ENCODE assay signal across 22 mouse cellular contexts in the genomic region with DNA sequence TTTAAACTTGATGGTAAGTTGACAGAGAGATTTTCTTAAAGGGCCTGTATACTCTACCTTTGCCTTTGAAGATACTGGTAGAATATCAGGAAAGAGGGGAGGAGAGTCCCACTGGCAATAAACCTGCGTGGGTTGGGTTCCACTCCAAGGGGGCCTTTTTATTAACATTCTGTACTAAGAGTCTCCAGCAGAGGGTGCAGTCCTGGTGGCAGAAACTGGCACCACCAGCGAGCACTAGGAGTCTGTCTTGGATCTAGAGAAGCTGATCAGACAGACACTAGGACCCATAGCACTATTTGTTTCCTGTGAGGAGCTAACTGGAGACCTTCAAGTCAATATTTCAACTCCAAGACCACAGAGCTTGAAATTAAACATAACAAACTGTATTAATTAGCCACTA. TPM values are rescaled to one million over a fixed set of nuclear protein-coding genes. Genes with fewer than 3 reads are reported as not detected.
DNase-seq lines count a peak whose midpoint lies in the region; ATAC-seq and TF ChIP-seq lines count a peak whose summit lies in the region.
"Had no signal": no experiment of that assay in that cellular context is flagged by ENCODE, and none has a peak within 500 bp of the region (broad histone marks: within the 10 kb centered on the region; RNA-seq: fewer than 3 reads in every experiment).

No protein-coding gene starts in this region.

- 36% methylated on average over 2 of the region's 2 CpGs for WGBS in intestine, postnatal 0 days
- WGBS in intestine, embryonic 16.5 days: 46% methylated on average over 2 of the region's 2 CpGs
- WGBS in limb, embryonic 10.5 days: 47% methylated on average over 2 of the region's 2 CpGs

- H3K36me3 ChIP-seq in intestine, postnatal 0 days (ENCODE audit: control insufficient read depth, insufficient read depth): no peaks in the 10 kb centered on the region
- H3K36me3 ChIP-seq in intestine, embryonic 16.5 days (ENCODE audit: control insufficient read depth, insufficient read depth, low read length): no peaks in the 10 kb centered on the region
- no peaks in the 10 kb centered on the region for H3K36me3 ChIP-seq in limb, embryonic 10.5 days
- H3K36me3 ChIP-seq: heart, embryonic 13.5 days; hindbrain, embryonic 10.5 days; liver, embryonic 13.5 days; midbrain, embryonic 12.5 days had no signal

- no peak for ATAC-seq in intestine, postnatal 0 days
- no peak for ATAC-seq in intestine, embryonic 16.5 days
- ATAC-seq: forebrain, embryonic 16.5 days had no signal

- H3K4me1 ChIP-seq in intestine, postnatal 0 days (replicated peaks; ENCODE audit: control insufficient read depth, insufficient read depth, low read length): no peaks in the 10 kb centered on the region
- H3K4me1 ChIP-seq in intestine, embryonic 16.5 days (ENCODE audit: control insufficient read depth, insufficient read depth, low read length): no peaks in the 10 kb centered on the region
- H3K4me1 ChIP-seq in limb, embryonic 10.5 days: no peaks in the 10 kb centered on the region
- H3K4me1 ChIP-seq: heart, embryonic 13.5 days; hindbrain, embryonic 10.5 days; liver, embryonic 13.5 days; midbrain, embryonic 12.5 days had no signal

- no peak overlapping the region for H3K27ac ChIP-seq in intestine, postnatal 0 days (ENCODE audit: low read depth, low read length)
- no peak overlapping the region for H3K27ac ChIP-seq in intestine, embryonic 16.5 days (ENCODE audit: low read length)
- no peak overlapping the region for H3K27ac ChIP-seq in limb, embryonic 10.5 days
- H3K27ac ChIP-seq: heart, embryonic 13.5 days; hindbrain, embryonic 10.5 days; liver, embryonic 13.5 days; midbrain, embryonic 12.5 days had no signal

- no peak overlapping the region for H3K4me2 ChIP-seq in intestine, postnatal 0 days (replicated peaks; ENCODE audit: low read depth)
- H3K4me2 ChIP-seq in intestine, embryonic 16.5 days (ENCODE audit: low read depth, low read length): no peak overlapping the region
- H3K4me2 ChIP-seq: heart, embryonic 13.5 days; liver, embryonic 13.5 days; midbrain, embryonic 12.5 days had no signal

- no peak overlapping the region for H3K4me3 ChIP-seq in intestine, postnatal 0 days (ENCODE audit: low read depth, low read length)
- no peak overlapping the region for H3K4me3 ChIP-seq in intestine, embryonic 16.5 days (ENCODE audit: low read length)
- no peak overlapping the region for H3K4me3 ChIP-seq in limb, embryonic 10.5 days
- H3K4me3 ChIP-seq: heart, embryonic 13.5 days; hindbrain, embryonic 10.5 days; liver, embryonic 13.5 days; midbrain, embryonic 12.5 days; myocyte had no signal

- peak; percentile 7 for DNase-seq in adrenal gland, postnatal 10 days
- DNase-seq in adrenal gland, adult 8-10 months: no peak
- peak; percentile 6 for DNase-seq in 416B (ENCODE audit: low read depth)
- DNase-seq in R1 (ENCODE audit: low read depth, low spot score): peak; percentile 27
- DNase-seq in limb, embryonic 10.5 days (ENCODE audit: low spot score): no peak
- DNase-seq in urinary bladder, adult 18-20 months (ENCODE audit: low spot score in 2 of 2): no peak
- DNase-seq: B cell, adult 2 months; cerebellum, adult 8-10 months; kidney, postnatal 14 days; left cerebral cortex, postnatal 4 days; liver, embryonic 13.5 days; lung, postnatal 36 days; retina, postnatal 1 day; thymus, postnatal 14 days had no signal

- no peaks in the 10 kb centered on the region for H3K9me3 ChIP-seq in intestine, postnatal 0 days (ENCODE audit: control insufficient read depth)
- no peaks in the 10 kb centered on the region for H3K9me3 ChIP-seq in intestine, embryonic 16.5 days (ENCODE audit: control insufficient read depth, low read length)
- no peaks in the 10 kb centered on the region for H3K9me3 ChIP-seq in limb, embryonic 10.5 days (replicated peaks)
- H3K9me3 ChIP-seq: heart, embryonic 13.5 days; hindbrain, embryonic 10.5 days; liver, embryonic 13.5 days; midbrain, embryonic 12.5 days had no signal

- no peak overlapping the region for H3K9ac ChIP-seq in intestine, postnatal 0 days (ENCODE audit: low read depth, low read length)
- H3K9ac ChIP-seq in intestine, embryonic 16.5 days (ENCODE audit: low read depth, low read length): no peak overlapping the region
- H3K9ac ChIP-seq: heart, embryonic 13.5 days; liver, embryonic 13.5 days; midbrain, embryonic 12.5 days had no signal

- H3K27me3 ChIP-seq in intestine, postnatal 0 days (replicated peaks; ENCODE audit: control insufficient read depth, insufficient read depth, low read length): no peaks in the 10 kb centered on the region
- no peaks in the 10 kb centered on the region for H3K27me3 ChIP-seq in intestine, embryonic 16.5 days (replicated peaks; ENCODE audit: control insufficient read depth, insufficient read depth, low read length)
- no peaks in the 10 kb centered on the region for H3K27me3 ChIP-seq in limb, embryonic 10.5 days (ENCODE audit: low read depth, poor library complexity, severe bottlenecking)
- H3K27me3 ChIP-seq: heart, embryonic 13.5 days; liver, embryonic 13.5 days; midbrain, embryonic 12.5 days had no signal

- peak; percentile 60 for TF ChIP-seq CTCF in intestine, postnatal 0 days (IDR thresholded peaks at IDR 0.05; ENCODE audit: low read depth)

RNA-seq across cellular contexts. Expression of a gene that starts 11.3 kb away (rescaled TPM):
- under 1 TPM; 0.54 to 0.85 TPM for total RNA-seq in adrenal gland, postnatal 10 days (2021)
- total RNA-seq in adrenal gland, adult 8-10 months (2022): under 1 TPM; 0.46 to 1.00 (median 0.54) TPM
- polyA plus RNA-seq in intestine, postnatal 0 days (2015; fragmentation: Nextera tagmentation; extraction: Ambion mirVana): 0.12 and 0.17 TPM in 2 replicates
- polyA plus RNA-seq in intestine, embryonic 16.5 days (2015; fragmentation: Nextera tagmentation; extraction: Ambion mirVana): 0.42 and 0.43 TPM in 2 replicates
- polyA plus RNA-seq in limb, embryonic 10.5 days (2016; fragmentation: Nextera tagmentation; extraction: Ambion mirVana): 0.20 and 0.36 TPM in 2 replicates
- polyA plus RNA-seq: spleen, adult 2 months had no signal

Comparison
In these comparisons a context has a peak if more than half of its experiments do, and no peak if none do; other contexts are left out.
1. DNase-seq: peak in adrenal gland, postnatal 10 days (single experiment), 416B (single experiment) and R1 (single experiment); none in adrenal gland, adult 8-10 months (single experiment), limb, embryonic 10.5 days (single experiment) and urinary bladder, adult 18-20 months (0 of 2).